ENCODE assay signal across 8 mouse cellular contexts in genomic region chr2:21367345-21368111, GRCm38 (mm10). TPM values are rescaled to one million over a fixed set of nuclear protein-coding genes. Genes with fewer than 3 reads are reported as not detected.
DNase-seq lines count a peak whose midpoint lies in the region; ATAC-seq lines count a peak whose summit lies in the region.

Gene Gpr158, plus strand, starts transcription at chr2:21367542.

- H3K27ac ChIP-seq in hindbrain, embryonic 13.5 days: peak within 1 kb of the TSS; percentile 82
- no peak within 1 kb of the TSS for H3K27ac ChIP-seq in lung, embryonic 16.5 days (ENCODE audit: low read length)

- no peaks in the 10 kb centered on the region for H3K36me3 ChIP-seq in hindbrain, embryonic 13.5 days
- no peaks in the 10 kb centered on the region for H3K36me3 ChIP-seq in lung, embryonic 16.5 days (ENCODE audit: control insufficient read depth, insufficient read depth, low read length)

- peak; percentile 94 for DNase-seq in R1 (ENCODE audit: low read depth, low spot score)
- peak; percentile 96 to 97 for DNase-seq in cerebellum, postnatal 14 days
- DNase-seq in frontal cortex, postnatal 25 days (ENCODE audit: low spot score in 2 of 2): peak; percentile 83 to 84
- DNase-seq in layer of hippocampus, adult 9-11 months: peak; percentile 89
- peak; percentile 94 for DNase-seq in retina, embryonic 14.5 days (ENCODE audit: low spot score)
- DNase-seq in spleen, postnatal 14 days (ENCODE audit: low spot score in 2 of 2): no peak

- no peaks in the 10 kb centered on the region for H3K9me3 ChIP-seq in hindbrain, embryonic 13.5 days
- no peaks in the 10 kb centered on the region for H3K9me3 ChIP-seq in lung, embryonic 16.5 days (ENCODE audit: control insufficient read depth, low read length)

- WGBS in hindbrain, embryonic 13.5 days: 1% methylated on average over 43 of the region's 43 CpGs
- 4% methylated on average over 43 of the region's 43 CpGs for WGBS in lung, embryonic 16.5 days

- peak within 1 kb of the TSS; percentile 75 for H3K9ac ChIP-seq in hindbrain, embryonic 13.5 days
- H3K9ac ChIP-seq in lung, embryonic 16.5 days (ENCODE audit: low read length): no peak within 1 kb of the TSS

- peaks cover 35% of the 10 kb centered on the region for H3K4me1 ChIP-seq in hindbrain, embryonic 13.5 days (replicated peaks)
- H3K4me1 ChIP-seq in lung, embryonic 16.5 days (replicated peaks; ENCODE audit: control insufficient read depth, insufficient read depth, low read length): no peaks in the 10 kb centered on the region

- peaks cover 22% of the 10 kb centered on the region for H3K27me3 ChIP-seq in hindbrain, embryonic 13.5 days
- H3K27me3 ChIP-seq in lung, embryonic 16.5 days (ENCODE audit: control insufficient read depth, insufficient read depth, low read depth, low read length): peaks cover 13% of the 10 kb centered on the region

- H3K4me2 ChIP-seq in hindbrain, embryonic 13.5 days: peak within 1 kb of the TSS; percentile 74
- peak within 1 kb of the TSS; percentile 58 for H3K4me2 ChIP-seq in lung, embryonic 16.5 days (ENCODE audit: low read depth, low read length)

- H3K4me3 ChIP-seq in hindbrain, embryonic 13.5 days: peak within 1 kb of the TSS; percentile 60
- peak within 1 kb of the TSS; percentile 38 for H3K4me3 ChIP-seq in lung, embryonic 16.5 days (ENCODE audit: low read length)

- ATAC-seq in hindbrain, embryonic 13.5 days (ENCODE audit: low FRiP score): peak; percentile 99
- peak; percentile 90 for ATAC-seq in lung, embryonic 16.5 days (ENCODE audit: low read depth)

RNA-seq across cellular contexts. Expression of gene Gpr158, which starts in this region (rescaled TPM):
- 2.1 and 3.1 TPM in 2 replicates for polyA plus RNA-seq in hindbrain, embryonic 13.5 days (2015; fragmentation: Nextera tagmentation; extraction: Ambion mirVana)
- polyA plus RNA-seq in lung, embryonic 16.5 days (2015; fragmentation: Nextera tagmentation; extraction: Ambion mirVana): not detected in 2 replicates

Comparison
In these comparisons a context has a peak if more than half of its experiments do, and no peak if none do; other contexts are left out.
1. Peak in ATAC-seq, H3K4me3 ChIP-seq and H3K4me2 ChIP-seq in lung, embryonic 16.5 days; RNA of the gene not detected or under 1 TPM.
2. DNase-seq: peak in R1 (single experiment), cerebellum, postnatal 14 days (2 of 2), frontal cortex, postnatal 25 days (2 of 2), layer of hippocampus, adult 9-11 months (single experiment) and retina, embryonic 14.5 days (single experiment); none in spleen, postnatal 14 days (0 of 2).